Mouse (Mus musculus) forebrain, postnatal 0 days (tissue): ENCODE measurements around the gene 2010005H15Rik. TPM values are rescaled to one million over a fixed set of nuclear protein-coding genes. Genes with fewer than 3 reads are reported as not detected.
"Not testable (repeated sequence)": the region's sequence is repeated elsewhere in the genome, so short reads cannot be mapped to it uniquely, and the experiment has no call there.

ENCODE experiments used
- ATAC-seq: fragments of 200-750 bp; cut with Nextera tagmentation; 2 replicates; pipeline ENCODE4 v1.8.0; 2017; ENCODE audit warnings: mild to moderate bottlenecking, moderate library complexity
- DNase-seq: peaks from one replicate; pipeline ENCODE4 v3.0.0-alpha.2; 2015
- H3K27ac ChIP-seq: fragments of 300-500 bp; sonication (generic); 2 replicates; pipeline ENCODE4 v1.5.1; 2014; ENCODE audit warnings: low read depth, mild to moderate bottlenecking, antibody characterized with exemption, low read length, moderate library complexity, mixed read lengths
- H3K27me3 ChIP-seq: fragments of 300-500 bp; sonication (generic); 2 replicates; pipeline ENCODE4 v1.6.1; 2014; ENCODE audit warnings: mild to moderate bottlenecking, low read length, mixed read lengths; ENCODE audit not compliant: insufficient read depth
- H3K36me3 ChIP-seq: fragments of 300-500 bp; sonication (generic); 2 replicates; pipeline ENCODE4 v1.6.1; 2014; ENCODE audit warnings: mild to moderate bottlenecking, moderate library complexity; ENCODE audit not compliant: insufficient read depth
- H3K4me1 ChIP-seq: fragments of 300-500 bp; sonication (generic); 2 replicates; pipeline ENCODE4 v1.6.1; 2014; ENCODE audit warnings: antibody characterized with exemption; ENCODE audit not compliant: insufficient read depth
- H3K4me2 ChIP-seq: fragments of 300-500 bp; sonication (generic); 2 replicates; pipeline ENCODE4 v1.6.1; 2014; ENCODE audit warnings: low read depth, mild to moderate bottlenecking, moderate library complexity
- H3K4me3 ChIP-seq: fragments of 300-500 bp; sonication (generic); 2 replicates; pipeline ENCODE4 v1.5.1; 2014; ENCODE audit warnings: low read depth, low read length, mixed read lengths
- H3K9ac ChIP-seq: fragments of 300-500 bp; sonication (generic); 2 replicates; pipeline ENCODE4 v1.6.1; 2014; ENCODE audit warnings: mild to moderate bottlenecking
- H3K9me3 ChIP-seq: fragments of 300-500 bp; sonication (generic); 2 replicates; pipeline ENCODE4 v1.6.1; 2016; ENCODE audit warnings: low read length
- CTCF ChIP-seq: sonication (generic); IDR thresholded peaks from 2 replicates; pipeline ENCODE4 v1.5.1; 2016; ENCODE audit warnings: antibody characterized with exemption, control low read depth, low read depth
- WGBS: fragments of 180-500 bp; shearing (Covaris S2); extraction: QIAGEN DNeasy Blood & Tissue Kit; methylation state at CpG from one replicate; pipeline ENCODE4 v1.1.7; 2014; 5-methylcytosine and 5-hydroxymethylcytosine counted together
- polyA plus RNA-seq: library from polyadenylated mRNA; unstranded; fragments of >200 nt; fragmentation: Nextera tagmentation; extraction: Ambion mirVana; gene quantifications from 2 replicates; pipeline ENCODE4 v1.2.1, GENCODE M21; 2015
- total RNA-seq: library from RNA; depleted of rRNA; stranded (reverse); fragments of >200 nt; gene quantifications from 2 replicates; pipeline ENCODE4 v1.2.3, GENCODE M21; 2014; rRNA removed

2010005H15Rik gene
- total RNA-seq (0.86 and 2.9 TPM in 2 replicates), polyA plus RNA-seq (0.74 TPM in 1 of 2 replicates, not detected in the other)

- not testable (repeated sequence) for H3K36me3 ChIP-seq, H3K9me3 ChIP-seq, DNase-seq, H3K27ac ChIP-seq, H3K4me1 ChIP-seq, ATAC-seq, H3K9ac ChIP-seq, H3K4me2 ChIP-seq, H3K27me3 ChIP-seq, H3K4me3 ChIP-seq
- WGBS = 96% methylated on average over 6 of the region's 7 CpGs
Observed at GRCm38 (mm10) chr16:36221168-36221567, at the start of gene 2010005H15Rik. Gene 2010005H15Rik, plus strand, starts transcription at chr16:36221468.

GRCm38 (mm10) chr16:36176108-36176507 lies 45.2 kb upstream of the 2010005H15Rik start:
- H3K9me3 ChIP-seq = no peaks in the 10 kb centered on the region
- TF ChIP-seq CTCF = no peak

GRCm38 (mm10) chr16:36179910-36180309 lies 41.4 kb upstream of the 2010005H15Rik start:
- H3K4me3 ChIP-seq = no peak overlapping the region
- ATAC-seq (no peak), DNase-seq (no peak)
- WGBS = 89% methylated on average over 2 of the region's 2 CpGs
- no peak overlapping the region for H3K27ac ChIP-seq
- H3K27me3 ChIP-seq = no peaks in the 10 kb centered on the region
- H3K9me3 ChIP-seq = no peaks in the 10 kb centered on the region
- H3K4me2 ChIP-seq = no peak overlapping the region
- H3K9ac ChIP-seq = no peak overlapping the region
- H3K36me3 ChIP-seq = no peaks in the 10 kb centered on the region
- no peak for TF ChIP-seq CTCF
- H3K4me1 ChIP-seq = no peaks in the 10 kb centered on the region

More at GRCm38 (mm10) chr16:36176108-36176507, 45.2 kb upstream of the 2010005H15Rik start:
- ATAC-seq (no peak), DNase-seq (no peak)
- Histone ChIP-seq H3K4me3 (no peak overlapping the region), H3K36me3 (no peaks in the 10 kb centered on the region), H3K4me1 (no peaks in the 10 kb centered on the region), H3K27ac (no peak overlapping the region), H3K27me3 (no peaks in the 10 kb centered on the region), H3K4me2 (no peak overlapping the region), H3K9ac (no peak overlapping the region)

GRCm38 (mm10) chr16:36183912-36184311 lies 37.4 kb upstream of the 2010005H15Rik start, which contains the start of gene Gm5483:
Gene Gm5483, plus strand, starts transcription at chr16:36184212.
- H3K4me3 ChIP-seq, H3K36me3 ChIP-seq, ATAC-seq, H3K4me1 ChIP-seq, H3K9ac ChIP-seq, H3K27me3 ChIP-seq, H3K27ac ChIP-seq, H3K4me2 ChIP-seq, DNase-seq, H3K9me3 ChIP-seq: not testable (repeated sequence)
- 83% methylated on average over 4 of the region's 4 CpGs for WGBS

- no peak overlapping the region for H3K27ac ChIP-seq
- no peaks in the 10 kb centered on the region for H3K36me3 ChIP-seq
- ATAC-seq = no peak
- TF ChIP-seq CTCF = no peak
- 40% methylated on average over 19 of the region's 19 CpGs for WGBS
- no peak overlapping the region for H3K4me3 ChIP-seq
- DNase-seq = no peak
- H3K27me3 ChIP-seq = no peaks in the 10 kb centered on the region
- no peak overlapping the region for H3K9ac ChIP-seq
- no peak overlapping the region for H3K4me2 ChIP-seq
- no peaks in the 10 kb centered on the region for H3K4me1 ChIP-seq
- H3K9me3 ChIP-seq = no peaks in the 10 kb centered on the region
Observed at GRCm38 (mm10) chr16:36199226-36199625, 22.0 kb upstream of the 2010005H15Rik start.

GRCm38 (mm10) chr16:36203846-36204245 lies 17.4 kb upstream of the 2010005H15Rik start:
- ATAC-seq = no peak
- H3K36me3 ChIP-seq = no peaks in the 10 kb centered on the region
- no peak for DNase-seq
- no peaks in the 10 kb centered on the region for H3K27me3 ChIP-seq
- H3K27ac ChIP-seq = no peak overlapping the region
- no peak overlapping the region for H3K4me2 ChIP-seq
- H3K9me3 ChIP-seq = no peaks in the 10 kb centered on the region
- H3K9ac ChIP-seq = no peak overlapping the region
- no peak overlapping the region for H3K4me3 ChIP-seq
- no peaks in the 10 kb centered on the region for H3K4me1 ChIP-seq
- no peak for TF ChIP-seq CTCF
- 82% methylated on average over 5 of the region's 5 CpGs for WGBS

- H3K4me1 ChIP-seq, H3K4me2 ChIP-seq, ATAC-seq, DNase-seq, H3K9me3 ChIP-seq, H3K4me3 ChIP-seq, H3K9ac ChIP-seq, H3K27ac ChIP-seq, H3K36me3 ChIP-seq, H3K27me3 ChIP-seq: not testable (repeated sequence)
- WGBS = 43% methylated on average over 2 of the region's 2 CpGs
Observed at GRCm38 (mm10) chr16:36205684-36206083, 15.6 kb upstream of the 2010005H15Rik start.
